In genomic region chr11:54998284-54998683, GRCm38 (mm10) we compare ENCODE assay signal across 7 mouse cellular contexts. TPM values are rescaled to one million over a fixed set of nuclear protein-coding genes. Genes with fewer than 3 reads are reported as not detected.
DNase-seq lines count a peak whose midpoint lies in the region; ATAC-seq and TF ChIP-seq lines count a peak whose summit lies in the region.

No protein-coding gene starts in this region.

- WGBS in midbrain, embryonic 11.5 days, result 6% methylated on average over 12 of the region's 12 CpGs
- 3% methylated on average over 12 of the region's 12 CpGs for WGBS in small intestine, adult 2 months

- H3K4me3 ChIP-seq in midbrain, embryonic 11.5 days (ENCODE audit: low read depth, low read length), result no peak overlapping the region
- no peak overlapping the region for H3K4me3 ChIP-seq in small intestine, adult 2 months (ENCODE audit: low read depth, low read length)

- no peaks in the 10 kb centered on the region for H3K27me3 ChIP-seq in midbrain, embryonic 11.5 days (ENCODE audit: control insufficient read depth, insufficient read depth, low read length)
- H3K27me3 ChIP-seq in small intestine, adult 2 months (ENCODE audit: control insufficient read depth, insufficient read depth, low read length), result no peaks in the 10 kb centered on the region

- peak; percentile 63 to 66 for DNase-seq in cerebellum, postnatal 36 days
- peak; percentile 35 for DNase-seq in gastrocnemius, postnatal 25 days
- peak; percentile 57 to 66 for DNase-seq in left cerebral cortex, postnatal 25 days (ENCODE audit: low spot score in 2 of 2)
- DNase-seq in midbrain, embryonic 11.5 days (ENCODE audit: low spot score, missing footprints), result peak; percentile 92

- no peak overlapping the region for H3K27ac ChIP-seq in midbrain, embryonic 11.5 days (ENCODE audit: low read depth, low read length)
- H3K27ac ChIP-seq in small intestine, adult 2 months (ENCODE audit: insufficient read depth, low read depth, low read length), result no peak overlapping the region

- TF ChIP-seq CTCF in small intestine, adult 2 months (IDR thresholded peaks at IDR 0.05; ENCODE audit: extremely low read depth, insufficient read length, insufficient replicate concordance, low read depth, low read length), result peak; percentile 90

- no peaks in the 10 kb centered on the region for H3K9me3 ChIP-seq in midbrain, embryonic 11.5 days (ENCODE audit: control insufficient read depth, low read length)

- H3K36me3 ChIP-seq in midbrain, embryonic 11.5 days (ENCODE audit: control insufficient read depth, insufficient read depth, low read length), result no peaks in the 10 kb centered on the region
- peaks cover 11% of the 10 kb centered on the region for H3K36me3 ChIP-seq in small intestine, adult 2 months (ENCODE audit: control insufficient read depth, insufficient read depth, low read length)

- H3K4me2 ChIP-seq in midbrain, embryonic 11.5 days, result no peak overlapping the region

- H3K4me1 ChIP-seq in midbrain, embryonic 11.5 days (ENCODE audit: control insufficient read depth, insufficient read depth, low read length), result no peaks in the 10 kb centered on the region
- peaks cover 2% of the 10 kb centered on the region; the same call in 1 of the 2 replicates for H3K4me1 ChIP-seq in small intestine, adult 2 months (ENCODE audit: control insufficient read depth, insufficient read depth, insufficient read length, low read length)

- no peak overlapping the region; the same call in 1 of the 2 replicates for H3K9ac ChIP-seq in midbrain, embryonic 11.5 days (ENCODE audit: low read length)

- peak; percentile 89 for ATAC-seq in activated CD4-positive, CD25-positive, alpha-beta regulatory T cell, adult 4 months
- ATAC-seq in inflammation-experienced regulatory T-cells, adult 6 months, result peak; percentile 89
- 0 out of 2 replicates have a peak, but pooled peaks have one; percentile 58 for ATAC-seq in midbrain, embryonic 11.5 days (ENCODE audit: low FRiP score)

- intact Hi-C loops in left cerebral cortex, postnatal 25 days (cut with DNase I), result loop anchor here (1.0 to 5.0 kb wide), 3 partner anchors 41 to 161 kb away; no protein-coding TSS in a partner anchor

- no peak for TF ChIP-seq POLR2A in small intestine, adult 2 months (IDR thresholded peaks at IDR 0.05; ENCODE audit: low read depth, low read length)

RNA-seq across cellular contexts. Expression of gene Anxa6, which starts 35.0 kb away (rescaled TPM):
- 100 to 1,000 TPM; 447 to 527 TPM for polyA plus RNA-seq in activated CD4-positive, CD25-positive, alpha-beta regulatory T cell, adult 4 months (2017; shearing (Covaris generic))
- total RNA-seq in gastrocnemius, postnatal 25 days (2021), result 100 to 1,000 TPM; 180 to 209 TPM
- polyA plus RNA-seq in inflammation-experienced regulatory T-cells, adult 6 months (2017; shearing (Covaris generic)), result 100 to 1,000 TPM; 347 to 625 (median 370) TPM
- 10 to 100 TPM; 81.1 to 89.5 TPM for total RNA-seq in left cerebral cortex, postnatal 25 days (2021)
- 71.2 and 77.6 TPM in 2 replicates for polyA plus RNA-seq in midbrain, embryonic 11.5 days (2014; fragmentation: Nextera tagmentation; extraction: Ambion mirVana)
- polyA plus RNA-seq in small intestine, adult 2 months (2012; rRNA removed), result 23.1 and 30.1 TPM in 2 replicates

RNA-seq across cellular contexts. Expression of gene Tnip1, which starts 35.6 kb away (rescaled TPM):
- polyA plus RNA-seq in activated CD4-positive, CD25-positive, alpha-beta regulatory T cell, adult 4 months (2017; shearing (Covaris generic)), result 10 to 100 TPM; 81.5 to 98.2 TPM
- total RNA-seq in gastrocnemius, postnatal 25 days (2021), result 10 to 100 TPM; 27.6 to 31.9 TPM
- 100 to 1,000 TPM in 2 of 3 experiments, 10 to 100 TPM in 1; 64.4 to 113 (median 110) TPM for polyA plus RNA-seq in inflammation-experienced regulatory T-cells, adult 6 months (2017; shearing (Covaris generic))
- 10 to 100 TPM; 36.4 to 40.0 TPM for total RNA-seq in left cerebral cortex, postnatal 25 days (2021)
- polyA plus RNA-seq in midbrain, embryonic 11.5 days (2014; fragmentation: Nextera tagmentation; extraction: Ambion mirVana), result 8.9 and 9.9 TPM in 2 replicates
- polyA plus RNA-seq in small intestine, adult 2 months (2012; rRNA removed), result 47.9 and 122 TPM in 2 replicates

Comparison
In these comparisons a context has a peak if more than half of its experiments do, and no peak if none do; other contexts are left out.
1. DNase-seq: peak in every context shown above with its lines; median percentile 92 in midbrain, embryonic 11.5 days; 64 in cerebellum, postnatal 36 days; 62 in left cerebral cortex, postnatal 25 days; 35 in gastrocnemius, postnatal 25 days.